Mouse (Mus musculus) heart, adult 2 months (tissue): ENCODE measurements at regions not wholly inside any gene's neighbourhood (a gene's known extent, or its start where the extent isn't known, plus 50 kb on each side); places are given as distances from the start of the nearest gene placed in this dataset.

Experiments
- DNase-seq, 2 experiments: peaks; one replicate each; pipeline ENCODE4 v3.0.0; 2021
- H3K27ac ChIP-seq: fragments of 200-600 bp; 2 replicates; pipeline ENCODE4 v1.8.1; 2022
- H3K27me3 ChIP-seq: fragments of 200-500 bp; 2 replicates; pipeline ENCODE4 v1.6.1; 2012; ENCODE audit warnings: mild to moderate bottlenecking, low read length, inconsistent platforms, mixed read lengths; ENCODE audit not compliant: control insufficient read depth, insufficient read depth
- H3K36me3 ChIP-seq: fragments of 200-500 bp; 2 replicates; pipeline ENCODE4 v1.6.1; 2012; ENCODE audit warnings: low read length, inconsistent platforms; ENCODE audit not compliant: control insufficient read depth, insufficient read depth
- H3K4me1 ChIP-seq: fragments of 200-500 bp; 2 replicates; pipeline ENCODE4 v1.6.1; 2011; ENCODE audit warnings: low read length; ENCODE audit not compliant: control insufficient read depth, insufficient read depth
- H3K4me3 ChIP-seq: fragments of 200-600 bp; 2 replicates; pipeline ENCODE4 v1.8.1; 2022
- H3K79me2 ChIP-seq: fragments of 200-500 bp; replicated peaks from 2 replicates; pipeline ENCODE4 v1.6.1; 2012; ENCODE audit warnings: mild to moderate bottlenecking, inconsistent platforms, low read length, moderate library complexity, mixed read lengths; ENCODE audit not compliant: control insufficient read depth, insufficient read depth
- H3K9ac ChIP-seq: fragments of 200-500 bp; 2 replicates; pipeline ENCODE4 v1.6.1; 2012; ENCODE audit warnings: low read depth, mild to moderate bottlenecking, control low read depth, inconsistent platforms, low read length, mixed read lengths
- CTCF ChIP-seq: fragments of 200-600 bp; IDR thresholded peaks from 2 replicates; pipeline ENCODE4 v1.8.1; 2022; ENCODE audit warnings: antibody characterized with exemption, mild to moderate bottlenecking, moderate library complexity
- EP300 ChIP-seq: fragments of 200-500 bp; IDR thresholded peaks from 2 replicates; pipeline ENCODE4 v1.6.1; 2011; ENCODE audit warnings: low read depth, low read length, control low read depth; ENCODE audit not compliant: insufficient read depth
- POLR2A ChIP-seq: fragments of 200-500 bp; IDR thresholded peaks from 2 replicates; pipeline ENCODE4 v1.6.1; 2011; ENCODE audit warnings: mild to moderate bottlenecking, low read depth, low read length, control low read depth; ENCODE audit not compliant: insufficient read depth
- WGBS: fragments of 180-500 bp; shearing (Covaris S2); methylation state at CpG from one replicate; pipeline ENCODE4 v1.1.7; 2018; 5-methylcytosine and 5-hydroxymethylcytosine counted together
- intact Hi-C: fragments of 180-260 bp; cut with DNase I; formaldehyde crosslinking; loops from one replicate; pipeline ENCODE4 v1.15.1; 2025

- Histone ChIP-seq H3K4me1 (no peaks in the 10 kb centered on the region; the same call in 1 of the 2 replicates), H3K27ac (no peak overlapping the region), H3K9ac (no peak overlapping the region), H3K27me3 (no peaks in the 10 kb centered on the region), H3K36me3 (no peaks in the 10 kb centered on the region), H3K4me3 (no peak overlapping the region), H3K79me2 (no peaks in the 10 kb centered on the region)
- TF ChIP-seq CTCF = peak; percentile 36
- TF ChIP-seq POLR2A = no peak
- intact Hi-C loops = loop anchor here (5.0 kb wide), 1 partner anchor 157 kb away; no protein-coding TSS in a partner anchor
- WGBS = 84% methylated on average over 5 of the region's 5 CpGs
- DNase-seq = no peak
Observed at GRCm38 (mm10) chr1:119248776-119249495, 173.1 kb downstream of the Inhbb start.

- DNase-seq = peak in 1 of 2 experiments; percentile 33
- TF ChIP-seq EP300 (no peak), POLR2A (no peak), CTCF (no peak)
- intact Hi-C loops = loop anchor here (5.0 kb wide), 1 partner anchor 155 kb away; no protein-coding TSS in a partner anchor
- H3K36me3 ChIP-seq = no peaks in the 10 kb centered on the region
- no peak overlapping the region for H3K27ac ChIP-seq
- WGBS = 65% methylated on average over 3 of the region's 3 CpGs
- no peak overlapping the region for H3K4me3 ChIP-seq
- H3K4me1 ChIP-seq = no peaks in the 10 kb centered on the region
- no peaks in the 10 kb centered on the region for H3K79me2 ChIP-seq
- H3K9ac ChIP-seq = no peak overlapping the region
- no peaks in the 10 kb centered on the region for H3K27me3 ChIP-seq
Observed at GRCm38 (mm10) chr1:119247117-119247516, 174.9 kb downstream of the Inhbb start.

- Histone ChIP-seq H3K9ac (no peak overlapping the region), H3K27ac (no peak overlapping the region), H3K27me3 (no peaks in the 10 kb centered on the region), H3K79me2 (no peaks in the 10 kb centered on the region), H3K4me3 (no peak overlapping the region), H3K36me3 (no peaks in the 10 kb centered on the region), H3K4me1 (0 out of 2 replicates have a peak, but pooled peaks cover 2% of the 10 kb centered on the region)
- 54% methylated on average over 10 of the region's 10 CpGs for WGBS
- DNase-seq = no peak
- intact Hi-C loops = no loop called here
- no peak for TF ChIP-seq CTCF
- no peak for TF ChIP-seq EP300
- TF ChIP-seq POLR2A = no peak
Observed at GRCm38 (mm10) chr1:119238463-119238862, 183.6 kb downstream of the Inhbb start.

DNA sequence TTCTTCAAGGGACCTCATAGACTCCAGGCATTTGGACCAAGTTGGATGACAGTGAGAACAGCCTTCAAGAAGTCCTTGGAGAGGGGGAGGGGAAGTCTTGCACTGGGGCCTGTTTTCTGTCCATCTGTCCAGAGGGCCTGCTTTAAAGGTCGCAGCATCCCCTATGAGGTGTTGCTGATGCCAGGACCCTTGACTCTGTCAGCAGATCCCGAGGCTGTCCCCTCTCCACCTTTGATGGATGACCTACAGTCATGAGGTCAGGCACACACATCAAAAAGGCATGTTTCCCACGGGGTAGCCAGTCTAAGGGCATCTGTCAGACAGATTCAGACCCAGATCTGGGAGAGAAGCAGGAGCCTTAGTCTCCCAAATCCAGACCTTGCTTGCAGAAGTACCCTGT lies 183.4 kb upstream of the Gli2 start:
- WGBS = 55% methylated on average over 3 of the region's 3 CpGs
- no peak overlapping the region for H3K27ac ChIP-seq
- no peak for DNase-seq
- H3K4me1 ChIP-seq = 0 out of 2 replicates have a peak, but pooled peaks cover 2% of the 10 kb centered on the region
- H3K27me3 ChIP-seq = no peaks in the 10 kb centered on the region
- no peak overlapping the region for H3K9ac ChIP-seq
- no peaks in the 10 kb centered on the region for H3K79me2 ChIP-seq
- intact Hi-C loops = loop anchor here (2.0 kb wide), 1 partner anchor 28 kb away; no protein-coding TSS in a partner anchor
- H3K4me3 ChIP-seq = no peak overlapping the region
- no peaks in the 10 kb centered on the region for H3K36me3 ChIP-seq
- TF ChIP-seq POLR2A (no peak), CTCF (no peak), EP300 (no peak)

DNA sequence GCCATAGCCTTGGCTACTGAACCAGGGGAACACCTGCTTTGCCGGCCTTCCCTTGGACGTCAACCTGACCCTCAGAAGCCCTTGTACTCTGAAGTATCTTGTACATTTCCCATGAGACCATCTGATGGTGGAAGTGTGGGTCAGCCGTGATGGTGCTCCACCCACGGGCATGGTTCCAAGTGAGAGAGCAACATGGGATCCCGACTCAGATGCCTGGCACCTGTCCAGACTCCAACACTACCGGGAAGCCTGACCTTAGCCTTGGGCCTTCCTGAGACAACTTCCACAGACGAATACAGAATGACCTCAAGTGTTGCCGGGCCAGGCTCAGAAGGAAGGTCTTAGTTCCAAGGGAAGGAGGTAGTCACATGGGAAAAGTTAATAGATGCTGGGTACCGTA lies 181.0 kb upstream of the Gli2 start:
- Histone ChIP-seq H3K79me2 (no peaks in the 10 kb centered on the region), H3K27ac (no peak overlapping the region), H3K9ac (no peak overlapping the region), H3K4me1 (0 out of 2 replicates have a peak, but pooled peaks cover 2% of the 10 kb centered on the region), H3K36me3 (no peaks in the 10 kb centered on the region), H3K4me3 (no peak overlapping the region), H3K27me3 (no peaks in the 10 kb centered on the region)
- peak; percentile 62 to 79 for DNase-seq
- TF ChIP-seq EP300 (0 out of 2 replicates have a peak, but pooled peaks have one; percentile 14), POLR2A (no peak), CTCF (no peak)
- intact Hi-C loops = no loop called here
- 31% methylated on average over 9 of the region's 9 CpGs for WGBS

DNA sequence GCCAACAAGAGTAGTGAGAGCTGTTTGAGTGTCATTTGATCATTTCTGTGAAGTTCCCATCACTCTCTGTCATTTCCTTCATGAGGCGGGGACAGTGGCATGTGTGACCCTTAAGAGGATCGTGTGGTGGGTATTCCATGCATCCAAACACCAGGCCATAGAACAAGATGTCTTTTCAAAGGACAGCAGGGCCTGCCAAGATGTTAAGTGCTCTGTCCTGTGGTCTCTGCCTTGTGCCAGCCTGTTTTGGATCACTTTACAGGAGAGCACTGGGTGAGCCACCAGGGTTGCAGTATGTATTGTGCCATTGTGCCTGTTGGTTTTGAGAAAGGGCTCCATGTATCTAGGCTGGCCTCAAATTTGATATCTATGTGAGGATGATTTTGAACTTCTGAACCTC lies 173.6 kb upstream of the Gli2 start:
- Histone ChIP-seq H3K27me3 (no peaks in the 10 kb centered on the region), H3K4me3 (no peak overlapping the region), H3K9ac (no peak overlapping the region), H3K4me1 (peaks cover 3% of the 10 kb centered on the region; the same call in 1 of the 2 replicates), H3K79me2 (no peaks in the 10 kb centered on the region), H3K27ac (no peak overlapping the region), H3K36me3 (no peaks in the 10 kb centered on the region)
- 59% methylated on average over 2 of the region's 2 CpGs for WGBS
- TF ChIP-seq POLR2A (no peak), EP300 (peak; percentile 75), CTCF (no peak)
- intact Hi-C loops = no loop called here
- DNase-seq = peak in 1 of 2 experiments; percentile 26
